ENCODE assay signal across 8 mouse cellular contexts in the genomic region with DNA sequence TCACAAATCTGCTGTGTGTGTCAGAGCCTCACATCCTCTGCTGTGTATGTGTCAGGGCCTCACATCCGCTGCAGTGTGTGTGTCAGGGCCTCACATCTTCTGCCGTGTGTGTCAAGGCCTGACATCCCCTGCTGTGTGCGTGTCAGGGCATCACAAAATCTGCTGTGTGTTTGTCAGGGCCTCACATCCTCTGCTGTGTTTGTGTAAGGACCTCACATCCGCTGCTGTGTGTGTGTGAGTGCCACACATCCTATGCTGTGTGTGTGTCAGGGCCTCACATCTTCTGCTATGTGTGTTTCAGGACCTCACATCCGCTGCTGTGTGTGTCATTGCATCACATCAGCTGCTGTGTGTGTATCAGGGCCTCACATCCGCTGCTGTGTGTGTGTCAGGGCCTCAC.
A peak's percentile ranks its signal among the peaks of the same experiment; 100 is the strongest.
DNase-seq lines count a peak whose midpoint lies in the region.
"Not testable (repeated sequence)": the region's sequence is repeated elsewhere in the genome, so short reads cannot be mapped to it uniquely, and the experiment has no call there.

No protein-coding gene starts in this region.

- intact Hi-C loops in left cerebral cortex, postnatal 4 days (cut with DNase I), result not testable (repeated sequence)

- DNase-seq in A20 (ENCODE audit: low read depth, low spot score), result peak; percentile 0
- DNase-seq in adrenal gland, postnatal 10 days, result peak; percentile 0
- peak; percentile 84 for DNase-seq in heart, adult 11 months
- DNase-seq in kidney, adult 18-20 months, result peak; percentile 1
- peak; percentile 2 for DNase-seq in left cerebral cortex, postnatal 4 days
- peak; percentile 0 for DNase-seq in lung, postnatal 14 days
- peak; percentile 0 for DNase-seq in ovary, postnatal 14 days (ENCODE audit: low spot score)
- peak; percentile 3 for DNase-seq in testis, postnatal 14 days (ENCODE audit: low spot score)

Comparison
In these comparisons a context has a peak if more than half of its experiments do, and no peak if none do; other contexts are left out.
1. Peak in every context shown above with its lines: DNase-seq.
2. DNase-seq: peak in every context shown above with its lines; median percentile 84 in heart, adult 11 months; 3 in testis, postnatal 14 days; 2 in left cerebral cortex, postnatal 4 days; 1 in kidney, adult 18-20 months; 0 in A20; 0 in adrenal gland, postnatal 10 days; 0 in lung, postnatal 14 days; 0 in ovary, postnatal 14 days.